Mouse (Mus musculus): Measurements from ENCODE around the gene Rin2.

GRCm38 (mm10) chr2:145882398-145882797 is 207.4 kb downstream of the Rin2 start:
- TF ChIP-seq CTCF (IDR thresholded peaks at IDR 0.05; ENCODE audit: borderline replicate concordance, insufficient read depth, low read depth, low read length) (peak; percentile 21; the same call in 1 of the 2 replicates), POLR2A (IDR thresholded peaks at IDR 0.05; ENCODE audit: borderline replicate concordance, insufficient read depth, low read length) (no peak)
